Mouse (Mus musculus) E14TG2a.4 (cell line): ENCODE measurements around the gene Pkdcc.

ENCODE experiments used
- CTCF ChIP-seq: conservative IDR thresholded peaks from 2 replicates; pipeline ENCODE4 v1.5.1; 2014; ENCODE audit warnings: low read length
- POU5F1 ChIP-seq: IDR thresholded peaks from 2 replicates; pipeline ENCODE4 v1.6.1; 2014; ENCODE audit warnings: low read length, borderline replicate concordance

- TF ChIP-seq CTCF (no peak), POU5F1 (no peak)
Measured at GRCm38 (mm10) chr17:83179569-83179968, 35.5 kb upstream of the Pkdcc start.
